Mouse (Mus musculus): ENCODE measurements around the gene Gfod1.

- TF ChIP-seq POLR2A (IDR thresholded peaks at IDR 0.05; ENCODE audit: control insufficient read depth, extremely low read depth, insufficient read depth, low read length, poor library complexity), result no peak
- no peak for TF ChIP-seq CTCF (IDR thresholded peaks at IDR 0.05; ENCODE audit: borderline replicate concordance, control insufficient read depth, extremely low read depth, insufficient read depth, low read length, poor library complexity)
Observed at GRCm38 (mm10) chr13:43284711-43285151, 19.2 kb downstream of the Gfod1 start.
